Mouse (Mus musculus) heart, postnatal 0 days (tissue): ENCODE data around the gene Tmem151b. TPM values are rescaled to one million over a fixed set of nuclear protein-coding genes. Genes with fewer than 3 reads are reported as not detected.

Experiments
- ATAC-seq: fragments of 200-750 bp; cut with Nextera tagmentation; 2 replicates; pipeline ENCODE4 v1.8.0; 2017; ENCODE audit warnings: low read depth, moderate number of reproducible peaks, moderate library complexity; ENCODE audit not compliant: insufficient read depth
- DNase-seq: peaks from one replicate; pipeline ENCODE4 v3.0.0-alpha.2; 2016; ENCODE audit warnings: low spot score
- H3K27ac ChIP-seq: fragments of 300-500 bp; sonication (generic); 2 replicates; pipeline ENCODE4 v1.5.1; 2014; ENCODE audit warnings: low read depth, mild to moderate bottlenecking
- H3K27me3 ChIP-seq: fragments of 300-500 bp; sonication (generic); 2 replicates; pipeline ENCODE4 v1.6.1; 2014; ENCODE audit warnings: low read length, mixed read lengths; ENCODE audit not compliant: control insufficient read depth, insufficient read depth
- H3K36me3 ChIP-seq: fragments of 300-500 bp; sonication (generic); replicated peaks from 2 replicates; pipeline ENCODE4 v1.6.1; 2014; ENCODE audit warnings: low read length, mixed read lengths; ENCODE audit not compliant: control insufficient read depth, insufficient read depth
- H3K4me1 ChIP-seq: fragments of 300-500 bp; sonication (generic); 2 replicates; pipeline ENCODE4 v1.6.1; 2014; ENCODE audit warnings: antibody characterized with exemption; ENCODE audit not compliant: control insufficient read depth, insufficient read depth
- H3K4me2 ChIP-seq: fragments of 300-500 bp; sonication (generic); 2 replicates; pipeline ENCODE4 v1.6.1; 2014; ENCODE audit warnings: low read depth, mild to moderate bottlenecking, low read length, moderate library complexity
- H3K4me3 ChIP-seq: fragments of 300-500 bp; sonication (generic); 2 replicates; pipeline ENCODE4 v1.5.1; 2014; ENCODE audit warnings: low read depth, low read length
- H3K9ac ChIP-seq: fragments of 300-500 bp; sonication (generic); replicated peaks from 2 replicates; pipeline ENCODE4 v1.6.1; 2014; ENCODE audit warnings: low read depth, low read length, mixed read lengths
- H3K9me3 ChIP-seq: fragments of 300-500 bp; sonication (generic); replicated peaks from 2 replicates; pipeline ENCODE4 v1.6.1; 2016; ENCODE audit warnings: low read length; ENCODE audit not compliant: control insufficient read depth
- CTCF ChIP-seq: IDR thresholded peaks from 2 replicates; pipeline ENCODE4 v1.5.1; 2016; ENCODE audit warnings: antibody characterized with exemption, control low read depth, low read depth
- EP300 ChIP-seq: IDR thresholded peaks from 2 replicates; pipeline ENCODE4 v1.6.1; 2016; ENCODE audit warnings: antibody characterized with exemption, low read depth
- WGBS: fragments of 180-500 bp; shearing (Covaris S2); extraction: QIAGEN DNeasy Blood & Tissue Kit; methylation state at CpG from one replicate; pipeline ENCODE4 v1.1.7; 2014; 5-methylcytosine and 5-hydroxymethylcytosine counted together
- polyA plus RNA-seq: library from polyadenylated mRNA; unstranded; fragments of >200 nt; fragmentation: Nextera tagmentation; extraction: Ambion mirVana; gene quantifications from 2 replicates; pipeline ENCODE4 v1.2.1, GENCODE M21; 2015
- total RNA-seq: library from RNA; depleted of rRNA; stranded (reverse); fragments of >200 nt; gene quantifications from 2 replicates; pipeline ENCODE4 v1.2.3, GENCODE M21; 2014; ENCODE audit warnings: low replicate concordance

The Tmem151b gene
- total and polyA plus RNA-seq, 2 experiments from 2014 or later: 0.04 to 0.95 TPM

GRCm38 (mm10) chr17:45582188-45582587, 32.7 kb upstream of the Tmem151b start:
- Histone ChIP-seq H3K36me3 (peaks cover 8% of the 10 kb centered on the region), H3K9me3 (no peaks in the 10 kb centered on the region), H3K4me3 (no peak overlapping the region), H3K27me3 (no peaks in the 10 kb centered on the region), H3K4me1 (peaks cover 32% of the 10 kb centered on the region; the same call in 1 of the 2 replicates), H3K27ac (no peak overlapping the region), H3K4me2 (no peak overlapping the region), H3K9ac (no peak overlapping the region)
- 70% methylated on average over 6 of the region's 6 CpGs for WGBS
- TF ChIP-seq CTCF (no peak), EP300 (no peak)
- no peak for ATAC-seq
- DNase-seq: no peak

DNA sequence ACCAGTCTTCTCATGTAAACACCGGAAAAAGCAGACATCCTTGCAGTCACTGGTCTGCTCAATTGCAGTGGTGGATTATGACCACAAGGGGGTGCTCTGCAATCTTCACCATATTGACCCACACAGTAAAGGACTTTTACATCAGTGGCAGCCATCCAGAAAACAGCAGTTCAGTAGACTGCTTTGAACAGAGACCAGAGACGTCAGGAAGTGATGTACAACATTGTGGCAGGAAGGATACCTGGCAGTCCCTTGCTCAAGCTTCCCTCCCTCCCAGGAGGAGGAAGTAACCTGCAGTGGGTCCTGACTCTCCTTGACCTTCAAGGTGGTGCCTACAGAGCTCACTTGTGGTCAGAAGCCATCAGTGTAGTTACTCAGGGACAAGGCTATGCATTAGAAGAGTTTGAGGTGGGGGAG, 32.1 kb upstream of the Tmem151b start:
- ATAC-seq: peak; percentile 9; the same call in 1 of the 2 replicates
- peaks cover 2% of the 10 kb centered on the region; the same call in 1 of the 2 replicates for H3K36me3 ChIP-seq

DNA sequence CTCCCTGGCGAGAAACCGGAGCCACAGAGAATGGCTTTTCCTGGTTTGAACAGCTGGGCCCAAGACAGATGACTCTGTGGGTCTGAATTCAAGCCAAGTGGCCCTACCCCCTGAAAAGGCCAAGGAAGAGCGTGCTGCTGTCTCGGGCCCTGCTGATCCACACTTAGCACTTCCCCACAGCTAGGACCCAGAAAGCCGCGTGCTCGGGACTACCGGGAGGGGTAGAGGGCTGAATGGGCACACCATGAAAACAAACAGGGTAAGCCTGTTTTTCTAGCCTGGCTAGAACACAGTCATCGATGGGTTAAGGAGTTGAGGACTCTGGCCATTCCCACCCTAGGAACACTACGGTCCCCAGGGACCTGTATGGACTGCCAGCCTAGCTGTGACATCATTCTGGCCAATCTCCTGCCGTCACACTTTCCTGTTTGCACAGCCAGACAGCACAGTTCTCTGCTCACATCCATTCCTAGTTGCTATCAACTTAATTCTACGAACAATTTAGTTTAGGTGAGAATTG, 31.5 kb upstream of the Tmem151b start:
- no peak for TF ChIP-seq CTCF
- TF ChIP-seq EP300: no peak
- Histone ChIP-seq H3K36me3 (no peaks in the 10 kb centered on the region), H3K4me3 (no peak overlapping the region), H3K27me3 (no peaks in the 10 kb centered on the region), H3K9ac (no peak overlapping the region), H3K9me3 (no peaks in the 10 kb centered on the region), H3K27ac (peak overlapping the region; percentile 58), H3K4me1 (peaks cover 28% of the 10 kb centered on the region; the same call in 1 of the 2 replicates), H3K4me2 (no peak overlapping the region)
- ATAC-seq (0 out of 2 replicates have a peak, but pooled peaks have one; percentile 12), DNase-seq (no peak)
- 39% methylated on average over 12 of the region's 12 CpGs for WGBS

More for the DNA sequence above, 32.1 kb upstream of the Tmem151b start:
- H3K27me3 ChIP-seq: no peaks in the 10 kb centered on the region
- no peaks in the 10 kb centered on the region for H3K9me3 ChIP-seq
- peak; percentile 93 for TF ChIP-seq CTCF
- TF ChIP-seq EP300: no peak
- peak; percentile 90 for DNase-seq
- H3K4me2 ChIP-seq: no peak overlapping the region
- WGBS: 1% methylated on average over 2 of the region's 2 CpGs
- H3K27ac ChIP-seq: peak overlapping the region; percentile 58
- peaks cover 32% of the 10 kb centered on the region; the same call in 1 of the 2 replicates for H3K4me1 ChIP-seq
- no peak overlapping the region for H3K9ac ChIP-seq
- H3K4me3 ChIP-seq: no peak overlapping the region

- Histone ChIP-seq H3K4me1 (peaks cover 23% of the 10 kb centered on the region; the same call in 1 of the 2 replicates), H3K36me3 (no peaks in the 10 kb centered on the region), H3K4me3 (no peak overlapping the region), H3K27me3 (no peaks in the 10 kb centered on the region), H3K9ac (no peak overlapping the region), H3K4me2 (no peak overlapping the region), H3K27ac (no peak overlapping the region), H3K9me3 (no peaks in the 10 kb centered on the region)
- 83% methylated on average over 4 of the region's 4 CpGs for WGBS
- no peak for TF ChIP-seq EP300
- TF ChIP-seq CTCF: no peak
- ATAC-seq (no peak), DNase-seq (no peak)
Observed at GRCm38 (mm10) chr17:45579554-45579953, 30.1 kb upstream of the Tmem151b start.

DNA sequence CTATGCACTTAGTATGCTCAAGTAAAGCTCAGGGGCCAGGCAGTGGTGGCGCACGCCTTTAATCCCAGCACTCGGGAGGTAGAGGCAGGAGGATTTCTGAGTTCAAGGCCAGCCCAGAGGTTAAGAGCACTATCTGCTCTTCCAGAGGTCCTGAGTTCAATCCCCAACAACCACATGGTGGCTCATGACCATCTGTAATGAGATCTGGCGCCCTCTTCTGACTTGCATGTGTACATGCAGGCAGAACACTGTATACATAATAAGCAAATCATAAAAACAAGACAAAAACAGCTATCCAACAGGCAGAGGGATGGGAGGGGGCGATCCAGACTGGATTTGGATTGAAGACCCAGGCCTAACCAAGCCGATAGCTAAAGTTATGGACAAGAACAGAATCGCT, 29.4 kb upstream of the Tmem151b start:
- H3K9ac ChIP-seq: no peak overlapping the region
- H3K9me3 ChIP-seq: no peaks in the 10 kb centered on the region
- H3K4me1 ChIP-seq: peaks cover 20% of the 10 kb centered on the region; the same call in 1 of the 2 replicates
- peak overlapping the region; percentile 82 for H3K27ac ChIP-seq
- WGBS: 74% methylated on average over 7 of the region's 7 CpGs
- H3K4me2 ChIP-seq: no peak overlapping the region
- TF ChIP-seq EP300: no peak
- peak; percentile 59 for TF ChIP-seq CTCF
- H3K27me3 ChIP-seq: no peaks in the 10 kb centered on the region
- DNase-seq (no peak), ATAC-seq (no peak)
- H3K4me3 ChIP-seq: no peak overlapping the region
- no peaks in the 10 kb centered on the region for H3K36me3 ChIP-seq
